Mouse (Mus musculus) gonadal fat pad, adult 2 months (tissue): ENCODE measurements around the gene Fam168b. TPM values are rescaled to one million over a fixed set of nuclear protein-coding genes. Genes with fewer than 3 reads are reported as not detected.

Experiments
- DNase-seq: peaks from one replicate; pipeline ENCODE4 v3.0.0-alpha.2; 2012; ENCODE audit warnings: low read depth
- polyA plus RNA-seq: library from polyadenylated mRNA; depleted of rRNA; stranded (reverse); fragments of >200 nt; gene quantifications from 2 replicates; pipeline ENCODE4 v1.2.3, GENCODE M21; 2012; rRNA removed

Fam168b gene
- polyA plus RNA-seq, 1 experiment = 223 TPM

GRCm38 (mm10) chr1:34812407-34813247 is 30.2 kb downstream of the Fam168b start:
- no peak for DNase-seq

DNA sequence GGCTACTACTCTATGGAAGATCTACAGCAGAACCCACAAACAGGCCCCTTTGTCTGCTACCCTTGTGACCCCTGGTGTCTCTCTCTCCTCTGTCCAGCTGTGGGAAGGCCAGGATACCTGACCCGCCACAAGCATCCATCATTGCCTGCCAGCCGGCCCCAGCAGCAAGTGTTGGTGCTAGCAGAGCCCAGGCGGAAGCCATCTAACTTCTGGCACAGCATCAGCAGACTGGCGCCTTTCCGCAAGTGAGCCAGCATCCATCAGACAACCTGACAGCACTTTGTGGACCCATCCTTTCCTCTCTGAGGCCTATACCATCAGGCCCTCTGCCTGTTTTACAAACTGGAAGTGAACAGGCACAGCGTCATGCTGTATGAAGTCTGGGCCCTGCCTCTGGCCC is 31.3 kb downstream of the Fam168b start:
- DNase-seq = no peak

DNA sequence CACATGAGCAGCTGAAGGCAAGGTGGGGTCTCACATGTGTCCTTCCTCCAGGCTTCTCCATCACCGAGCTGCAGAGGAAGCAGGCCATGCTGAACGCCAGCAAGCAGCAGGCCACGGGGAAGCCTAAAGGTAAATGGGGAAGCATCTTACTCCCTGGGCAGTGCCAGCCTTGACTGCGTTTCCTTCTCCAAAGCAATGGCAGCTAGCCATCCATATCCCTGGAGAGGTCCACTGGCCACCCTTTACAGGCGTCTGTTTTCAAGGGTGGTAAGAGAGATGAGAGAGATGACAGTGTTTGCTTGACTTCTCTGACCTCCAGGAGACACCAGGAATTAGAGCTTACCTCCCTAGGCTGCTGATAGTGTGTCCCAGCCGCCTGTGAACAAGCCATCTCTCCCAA is 31.8 kb downstream of the Fam168b start:
- DNase-seq = no peak

GRCm38 (mm10) chr1:34810293-34810692 is 32.6 kb downstream of the Fam168b start:
- DNase-seq = no peak

DNA sequence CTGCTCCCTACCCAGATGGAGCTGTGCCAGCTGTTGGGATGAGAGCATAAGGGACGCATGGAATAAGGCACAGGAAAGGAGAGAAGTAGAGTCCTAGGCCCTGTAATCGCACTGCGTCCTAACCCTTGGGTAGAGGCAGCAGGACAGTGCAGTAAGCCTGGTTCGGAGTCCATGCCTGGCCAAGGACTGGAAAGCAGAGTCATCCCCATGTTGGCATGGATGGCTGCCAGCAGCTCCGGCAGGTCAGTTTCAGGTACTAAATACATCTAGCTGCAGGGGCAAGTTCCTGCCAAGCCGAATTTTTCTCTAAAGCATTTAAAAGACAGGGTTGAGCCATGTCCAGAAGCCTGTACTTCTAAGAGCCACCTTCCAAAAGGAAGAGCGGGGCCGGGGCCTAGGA is 34.4 kb downstream of the Fam168b start:
- no peak for DNase-seq

DNA sequence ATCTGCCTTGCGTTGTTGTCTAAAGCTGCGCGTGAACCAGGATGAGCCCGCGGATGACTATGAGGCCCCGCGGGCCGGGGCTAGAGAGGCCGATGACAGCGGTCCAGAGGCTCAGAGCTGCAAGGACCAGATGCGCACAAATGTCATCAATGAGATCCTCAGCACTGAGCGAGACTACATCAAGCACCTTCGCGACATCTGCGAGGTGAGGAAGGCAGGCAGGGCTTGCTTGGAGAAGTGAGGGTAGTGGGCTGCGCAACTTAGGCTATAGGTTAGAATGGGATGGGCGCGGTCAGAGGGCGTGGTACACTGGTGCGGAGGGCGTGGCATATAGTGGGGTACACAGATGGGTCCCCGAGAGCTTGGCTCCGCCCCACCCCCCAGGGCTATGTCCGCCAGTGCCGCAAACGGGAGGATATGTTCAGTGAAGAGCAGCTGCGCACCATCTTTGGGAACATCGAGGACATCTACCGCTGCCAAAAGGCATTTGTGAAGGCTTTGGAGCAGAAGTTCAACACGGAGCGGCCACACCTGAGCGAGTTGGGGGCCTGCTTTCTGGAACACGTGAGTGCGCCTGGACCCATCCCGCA is 36.8 kb downstream of the Fam168b start:
- DNase-seq = no peak

- no peak for DNase-seq
These were observed 38.0 kb downstream of the Fam168b start for GRCm38 (mm10) chr1:34804863-34805262.

DNA sequence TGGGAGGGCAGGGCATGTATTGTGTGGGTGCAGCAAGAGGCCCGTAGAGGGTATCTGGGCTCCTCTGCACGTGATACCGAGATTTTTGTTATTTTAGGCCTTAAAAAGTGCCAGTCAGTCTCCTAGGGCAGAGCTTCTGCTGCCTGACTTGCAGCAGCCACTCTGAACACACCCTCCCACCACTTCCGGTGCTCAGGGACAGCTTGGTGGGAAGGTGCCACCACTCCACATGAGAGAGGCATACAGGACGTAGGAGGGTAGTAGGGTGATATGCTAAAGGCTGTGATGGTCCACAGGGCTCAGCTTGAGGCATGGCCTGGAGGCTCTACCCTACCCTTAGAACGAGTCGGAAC is 40.6 kb downstream of the Fam168b start:
- no peak for DNase-seq

GRCm38 (mm10) chr1:34801616-34802289 is 41.1 kb downstream of the Fam168b start:
- DNase-seq = no peak

DNA sequence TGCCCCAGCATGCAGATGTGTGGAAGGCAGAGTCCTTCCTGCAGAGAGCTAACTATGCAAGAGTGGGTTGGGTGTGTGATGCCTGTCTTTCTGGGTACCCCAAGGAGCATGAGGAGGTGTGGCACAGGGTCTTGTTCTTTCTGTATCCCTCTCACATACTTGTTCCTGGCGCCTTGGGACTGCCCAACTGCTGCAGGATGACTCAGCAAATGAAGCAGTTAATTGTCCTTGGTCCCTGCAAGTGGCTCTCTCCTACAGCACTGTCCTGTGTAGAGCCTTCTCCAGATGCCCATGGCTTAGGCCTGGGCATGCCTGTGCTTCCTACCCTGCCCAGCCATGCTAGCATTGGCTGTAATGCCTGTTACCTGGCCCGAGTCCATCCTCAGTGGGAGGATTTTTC is 43.7 kb downstream of the Fam168b start:
- DNase-seq = peak; percentile 12

DNA sequence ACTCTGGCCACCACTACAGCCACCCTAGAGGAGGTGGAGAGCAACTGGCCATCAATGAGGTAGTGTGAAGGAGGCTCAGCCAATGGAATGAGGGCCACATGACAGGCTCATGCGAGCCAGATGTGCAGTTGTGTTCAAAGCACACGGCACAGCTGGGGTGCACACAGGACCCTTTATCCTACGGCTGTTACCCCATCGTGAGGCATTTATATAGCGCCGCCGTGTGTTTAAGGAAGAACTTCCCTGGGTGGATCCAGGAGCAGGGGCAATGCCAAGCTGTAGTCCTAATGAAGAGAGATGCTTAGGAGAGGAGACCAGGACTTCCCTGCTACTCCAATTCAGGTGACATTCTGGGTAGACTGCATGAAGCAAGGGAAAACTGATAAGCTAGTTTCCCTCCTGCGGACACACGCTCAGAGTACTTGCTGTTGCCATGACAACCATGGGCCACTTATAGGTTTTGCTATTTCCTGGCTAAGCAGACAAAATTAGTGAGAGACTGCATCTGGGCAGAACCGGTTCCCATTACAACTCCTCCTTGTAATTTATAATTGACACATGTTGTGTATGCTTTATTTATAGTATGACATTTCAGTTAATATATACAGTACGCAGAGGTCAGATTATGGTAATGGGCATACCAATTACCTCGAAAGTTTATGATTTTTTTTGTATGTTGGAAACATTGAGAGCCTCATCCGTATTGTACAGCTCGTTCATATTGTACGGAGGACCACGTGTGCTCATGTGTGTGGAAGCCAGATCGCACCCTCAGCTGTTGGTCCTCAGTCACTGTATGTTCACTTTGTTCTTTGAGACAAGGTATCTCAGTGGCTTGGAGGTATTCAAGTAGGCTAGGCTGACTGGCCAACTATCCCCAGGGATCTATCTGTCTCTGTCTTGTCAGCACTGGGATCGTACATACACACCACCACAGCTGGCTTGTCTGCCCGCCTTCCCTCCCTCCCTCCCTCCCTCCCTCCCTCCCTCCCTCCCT is 49.3 kb downstream of the Fam168b start:
- no peak for DNase-seq

DNA sequence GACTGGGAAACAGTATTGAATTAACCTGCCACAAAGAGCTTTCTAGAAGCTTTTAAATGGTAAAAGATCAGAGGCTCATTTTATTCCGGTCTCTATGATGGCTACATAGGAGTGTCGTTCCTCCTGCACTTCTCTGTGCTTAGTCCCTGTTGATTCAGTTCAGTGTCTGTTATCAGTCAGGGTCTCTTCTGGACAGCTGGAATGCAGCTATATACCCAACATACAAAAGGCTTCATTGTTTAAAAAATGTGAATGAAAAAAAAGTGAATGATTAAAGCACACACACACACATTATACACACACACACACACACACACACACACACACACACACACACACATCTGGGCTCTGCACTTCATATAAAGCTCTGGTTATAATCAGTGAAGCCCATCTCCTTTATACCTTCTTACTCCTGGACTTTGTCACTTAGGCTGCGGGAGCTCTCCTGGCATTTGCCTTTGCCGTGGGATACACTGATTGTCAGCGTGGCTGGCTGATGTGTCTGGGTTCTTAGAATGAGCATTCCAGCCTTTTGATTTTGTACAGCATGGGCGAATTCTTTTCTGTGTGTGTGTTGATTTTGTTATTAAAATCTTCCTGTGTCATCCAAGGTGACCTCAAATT is 59.2 kb downstream of the Fam168b start:
- DNase-seq = no peak

DNA sequence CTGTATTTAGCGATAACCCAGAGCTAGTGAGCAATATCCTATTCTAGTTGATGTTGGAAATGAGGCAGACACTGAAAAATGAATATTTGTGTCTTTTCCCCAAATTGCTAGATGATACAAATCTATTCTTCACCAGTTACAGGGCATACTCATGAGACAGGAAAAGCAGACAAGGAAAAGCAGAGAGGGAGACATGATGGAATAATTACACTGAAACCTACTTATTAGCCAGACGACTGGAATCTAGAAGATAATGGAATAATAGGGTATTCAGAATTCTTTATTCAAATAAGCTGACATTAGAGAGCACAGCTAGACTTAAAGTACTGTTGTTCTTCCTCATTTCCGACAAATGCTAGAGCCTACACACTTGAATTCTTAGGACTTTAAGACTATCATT is 67.0 kb downstream of the Fam168b start:
- no peak for DNase-seq

- DNase-seq = no peak
These were observed 74.0 kb downstream of the Fam168b start for GRCm38 (mm10) chr1:34768875-34769274.

GRCm38 (mm10) chr1:34767851-34768250 is 75.0 kb downstream of the Fam168b start:
- DNase-seq = no peak

GRCm38 (mm10) chr1:34766899-34767298 is 76.0 kb downstream of the Fam168b start:
- DNase-seq = no peak

Other genes with a start within 250 kb of the Fam168b start
- gene Plekhb2, start 6.9 kb upstream of the Fam168b start, polyA plus RNA-seq = 49.1 and 67.3 TPM in 2 replicates